Mouse (Mus musculus) liver, embryonic 12.5 days (tissue): ENCODE results near the gene Mgat5. TPM values are rescaled to one million over a fixed set of nuclear protein-coding genes. Genes with fewer than 3 reads are reported as not detected.

Experiments used
- ATAC-seq: fragments of 200-750 bp; cut with Nextera tagmentation; 2 replicates; pipeline ENCODE4 v1.8.0; 2017; ENCODE audit warnings: moderate number of reproducible peaks, mild to moderate bottlenecking, moderate library complexity
- H3K27ac ChIP-seq: fragments of 300-500 bp; sonication (generic); 2 replicates; pipeline ENCODE4 v1.5.1; 2016; ENCODE audit warnings: mild to moderate bottlenecking
- H3K27me3 ChIP-seq: fragments of 300-500 bp; sonication (generic); replicated peaks from 2 replicates; pipeline ENCODE4 v1.6.1; 2016; ENCODE audit warnings: mild to moderate bottlenecking, moderate library complexity
- H3K36me3 ChIP-seq: fragments of 300-500 bp; sonication (generic); 2 replicates; pipeline ENCODE4 v1.6.1; 2016; ENCODE audit warnings: mild to moderate bottlenecking, moderate library complexity
- H3K4me1 ChIP-seq: fragments of 300-500 bp; sonication (generic); 2 replicates; pipeline ENCODE4 v1.6.1; 2016
- H3K4me2 ChIP-seq: fragments of 300-500 bp; sonication (generic); 2 replicates; pipeline ENCODE4 v1.6.1; 2016; ENCODE audit warnings: mild to moderate bottlenecking, moderate library complexity
- H3K4me3 ChIP-seq: fragments of 300-500 bp; sonication (generic); 2 replicates; pipeline ENCODE4 v1.5.1; 2016; ENCODE audit warnings: mild to moderate bottlenecking, moderate library complexity
- H3K9ac ChIP-seq: fragments of 300-500 bp; sonication (generic); 2 replicates; pipeline ENCODE4 v1.6.1; 2016; ENCODE audit warnings: mild to moderate bottlenecking, moderate library complexity
- H3K9me3 ChIP-seq: fragments of 300-500 bp; sonication (generic); replicated peaks from 2 replicates; pipeline ENCODE4 v1.6.1; 2016; ENCODE audit warnings: mild to moderate bottlenecking, moderate library complexity
- WGBS: fragments of 180-500 bp; shearing (Covaris S2); methylation state at CpG from one replicate; pipeline ENCODE4 v1.1.7; 2016; ENCODE audit not compliant: insufficient replicate concordance; 5-methylcytosine and 5-hydroxymethylcytosine counted together
- polyA plus RNA-seq: library from polyadenylated mRNA; unstranded; fragments of >200 nt; fragmentation: Nextera tagmentation; extraction: Ambion mirVana; gene quantifications from 2 replicates; pipeline ENCODE4 v1.2.1, GENCODE M21; 2016

Gene Mgat5
- polyA plus RNA-seq, 1 experiment from 2014 or later, result 1.3 TPM

DNA sequence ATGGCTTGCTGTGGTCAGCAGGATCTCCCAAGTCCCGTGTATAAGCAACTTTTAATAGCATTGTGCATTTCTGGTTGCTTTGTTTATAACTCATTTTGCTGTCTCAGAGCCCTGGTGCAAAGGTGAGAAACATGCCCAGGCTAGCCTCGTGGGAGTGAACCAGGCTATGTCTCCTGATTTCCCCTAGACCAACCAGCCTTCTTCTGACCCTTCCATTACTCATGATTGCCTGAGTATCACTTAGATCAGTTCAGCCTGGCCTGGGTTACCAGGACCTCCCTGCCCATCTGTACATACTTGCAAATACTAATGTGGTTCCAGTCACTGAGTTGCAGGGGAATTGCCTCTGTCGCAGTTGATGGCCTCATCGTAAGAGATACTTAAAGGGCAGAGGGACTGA lies 14.8 kb downstream of the Mgat5 start:
- H3K36me3 ChIP-seq, result no peaks in the 10 kb centered on the region
- H3K4me3 ChIP-seq, result no peak overlapping the region
- H3K27me3 ChIP-seq, result no peaks in the 10 kb centered on the region
- no peak for ATAC-seq
- no peak overlapping the region for H3K27ac ChIP-seq
- peaks cover 12% of the 10 kb centered on the region for H3K4me1 ChIP-seq
- WGBS, result 73% methylated on average over 4 of the region's 4 CpGs
- no peak overlapping the region for H3K4me2 ChIP-seq
- H3K9ac ChIP-seq, result no peak overlapping the region
- H3K9me3 ChIP-seq, result no peaks in the 10 kb centered on the region

DNA sequence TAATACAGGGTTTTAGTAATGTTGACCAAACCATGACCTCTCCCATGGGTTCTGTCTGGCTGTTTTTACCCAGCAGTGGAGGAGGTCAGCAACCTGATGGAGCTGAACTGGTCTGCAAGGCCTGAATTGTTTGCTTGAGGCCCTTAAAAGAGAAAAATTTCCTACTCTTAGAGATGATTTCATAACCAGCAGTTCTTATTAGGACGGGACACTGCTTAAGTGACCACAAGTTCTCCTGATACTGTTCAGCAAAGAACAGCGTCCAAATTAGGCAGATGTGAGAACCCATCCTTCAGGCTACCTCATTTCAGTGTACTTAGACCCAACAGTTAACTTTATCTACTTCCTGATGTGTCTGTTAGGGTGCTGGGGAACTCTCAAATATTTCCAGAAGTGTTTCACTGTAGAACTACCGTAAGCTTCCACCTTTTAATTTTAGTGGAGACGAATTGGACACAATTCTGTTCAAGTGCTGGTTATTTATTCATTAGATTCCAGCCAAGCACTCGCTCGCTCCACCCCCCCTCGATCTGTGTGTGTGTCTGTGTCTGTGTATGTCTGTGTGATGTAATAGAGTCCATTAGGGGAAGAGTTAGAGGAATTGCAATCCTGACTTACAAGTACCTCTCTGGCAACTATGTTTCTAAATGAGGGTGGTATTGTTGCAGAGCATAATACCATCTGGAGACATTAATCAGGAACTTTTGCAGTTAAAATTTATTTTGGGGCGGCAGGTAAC lies 17.4 kb downstream of the Mgat5 start:
- H3K9ac ChIP-seq, result no peak overlapping the region
- ATAC-seq, result no peak
- no peak overlapping the region for H3K4me3 ChIP-seq
- H3K27ac ChIP-seq, result no peak overlapping the region
- peaks cover 6% of the 10 kb centered on the region for H3K4me1 ChIP-seq
- no peaks in the 10 kb centered on the region for H3K9me3 ChIP-seq
- 66% methylated on average over 8 of the region's 8 CpGs for WGBS
- no peaks in the 10 kb centered on the region for H3K36me3 ChIP-seq
- no peaks in the 10 kb centered on the region for H3K27me3 ChIP-seq
- no peak overlapping the region for H3K4me2 ChIP-seq

- H3K9me3 ChIP-seq, result no peaks in the 10 kb centered on the region
- H3K27ac ChIP-seq, result no peak overlapping the region
- H3K4me1 ChIP-seq, result 0 out of 2 replicates have a peak, but pooled peaks cover 3% of the 10 kb centered on the region
- H3K4me3 ChIP-seq, result no peak overlapping the region
- ATAC-seq, result no peak
- H3K27me3 ChIP-seq, result no peaks in the 10 kb centered on the region
- H3K36me3 ChIP-seq, result no peaks in the 10 kb centered on the region
- WGBS, result 78% methylated on average over 5 of the region's 5 CpGs
- H3K4me2 ChIP-seq, result no peak overlapping the region
- no peak overlapping the region for H3K9ac ChIP-seq
These were observed 20.2 kb downstream of the Mgat5 start for GRCm38 (mm10) chr1:127225060-127225459.

GRCm38 (mm10) chr1:127229011-127229410 lies 24.2 kb downstream of the Mgat5 start:
- no peaks in the 10 kb centered on the region for H3K27me3 ChIP-seq
- no peak overlapping the region for H3K9ac ChIP-seq
- no peak overlapping the region for H3K27ac ChIP-seq
- H3K9me3 ChIP-seq, result no peaks in the 10 kb centered on the region
- H3K4me3 ChIP-seq, result no peak overlapping the region
- WGBS, result 66% methylated on average over 2 of the region's 2 CpGs
- H3K4me2 ChIP-seq, result no peak overlapping the region
- no peaks in the 10 kb centered on the region for H3K36me3 ChIP-seq
- H3K4me1 ChIP-seq, result peaks cover 13% of the 10 kb centered on the region; the same call in 1 of the 2 replicates
- no peak for ATAC-seq

DNA sequence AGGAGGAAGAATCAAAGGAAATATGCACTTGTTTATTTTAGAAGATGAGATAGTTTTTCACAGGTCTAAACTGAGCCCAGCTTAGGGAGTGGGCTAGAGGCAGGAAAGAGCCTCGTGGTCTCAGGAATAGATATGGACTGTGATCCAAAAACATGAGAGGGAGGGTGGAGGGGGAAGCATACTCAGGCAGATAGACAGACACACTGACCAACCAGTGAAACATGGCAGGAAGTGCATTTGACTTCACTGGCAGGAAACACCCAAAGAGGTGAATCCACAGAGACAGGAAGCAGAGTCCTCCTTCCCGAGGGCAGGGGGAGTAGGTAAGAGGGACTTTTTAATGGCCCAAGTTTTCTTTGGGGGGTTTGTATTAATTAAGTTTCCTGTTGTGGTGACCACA lies 25.7 kb downstream of the Mgat5 start:
- H3K9me3 ChIP-seq, result no peaks in the 10 kb centered on the region
- H3K27me3 ChIP-seq, result no peaks in the 10 kb centered on the region
- H3K36me3 ChIP-seq, result no peaks in the 10 kb centered on the region
- peak overlapping the region; percentile 28; the same call in 1 of the 2 replicates for H3K4me2 ChIP-seq
- 0 out of 2 replicates have a peak, but pooled peaks have one; percentile 21 for ATAC-seq
- H3K27ac ChIP-seq, result no peak overlapping the region
- H3K4me1 ChIP-seq, result peaks cover 13% of the 10 kb centered on the region; the same call in 1 of the 2 replicates
- H3K9ac ChIP-seq, result no peak overlapping the region
- 8% methylated on average over 2 of the region's 2 CpGs for WGBS
- H3K4me3 ChIP-seq, result no peak overlapping the region

GRCm38 (mm10) chr1:127233191-127233651 lies 28.4 kb downstream of the Mgat5 start:
- H3K4me2 ChIP-seq, result no peak overlapping the region
- no peak overlapping the region for H3K27ac ChIP-seq
- 57% methylated on average over 4 of the region's 4 CpGs for WGBS
- no peaks in the 10 kb centered on the region for H3K36me3 ChIP-seq
- no peak for ATAC-seq
- no peak overlapping the region for H3K4me3 ChIP-seq
- H3K4me1 ChIP-seq, result peaks cover 9% of the 10 kb centered on the region; the same call in 1 of the 2 replicates
- H3K27me3 ChIP-seq, result no peaks in the 10 kb centered on the region
- no peaks in the 10 kb centered on the region for H3K9me3 ChIP-seq
- H3K9ac ChIP-seq, result no peak overlapping the region

DNA sequence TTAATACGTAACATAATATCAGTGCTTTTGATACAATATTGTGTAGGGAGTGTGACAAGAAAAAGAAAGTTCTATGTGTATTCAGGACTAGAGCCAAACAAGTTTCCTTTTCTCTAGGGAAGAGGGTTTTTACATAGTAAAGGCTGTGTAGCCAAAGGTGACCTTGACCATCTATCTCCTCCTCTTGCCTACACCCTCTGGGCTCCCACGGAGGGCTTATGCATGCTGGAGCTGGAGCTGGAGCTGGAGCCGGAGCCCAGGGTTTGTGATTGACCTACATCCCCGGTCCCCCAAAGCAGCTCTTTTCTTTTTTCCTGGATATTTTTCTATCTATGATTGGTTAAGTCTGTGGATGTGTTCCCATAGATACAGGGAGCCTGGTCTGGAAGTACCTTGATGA lies 30.3 kb downstream of the Mgat5 start:
- WGBS, result 87% methylated on average over 4 of the region's 4 CpGs
- no peaks in the 10 kb centered on the region for H3K36me3 ChIP-seq
- H3K4me1 ChIP-seq, result peaks cover 13% of the 10 kb centered on the region; the same call in 1 of the 2 replicates
- no peak overlapping the region for H3K9ac ChIP-seq
- H3K4me3 ChIP-seq, result no peak overlapping the region
- no peak overlapping the region for H3K4me2 ChIP-seq
- no peak for ATAC-seq
- no peak overlapping the region for H3K27ac ChIP-seq
- H3K9me3 ChIP-seq, result no peaks in the 10 kb centered on the region
- no peaks in the 10 kb centered on the region for H3K27me3 ChIP-seq

- Histone ChIP-seq H3K27me3 (no peaks in the 10 kb centered on the region), H3K9ac (no peak overlapping the region), H3K27ac (no peak overlapping the region), H3K4me3 (no peak overlapping the region), H3K36me3 (no peaks in the 10 kb centered on the region), H3K9me3 (no peaks in the 10 kb centered on the region), H3K4me1 (peaks cover 4% of the 10 kb centered on the region), H3K4me2 (no peak overlapping the region)
- no peak for ATAC-seq
- WGBS, result 71% methylated on average over 8 of the region's 8 CpGs
These were observed 31.6 kb downstream of the Mgat5 start for GRCm38 (mm10) chr1:127236396-127236795.

DNA sequence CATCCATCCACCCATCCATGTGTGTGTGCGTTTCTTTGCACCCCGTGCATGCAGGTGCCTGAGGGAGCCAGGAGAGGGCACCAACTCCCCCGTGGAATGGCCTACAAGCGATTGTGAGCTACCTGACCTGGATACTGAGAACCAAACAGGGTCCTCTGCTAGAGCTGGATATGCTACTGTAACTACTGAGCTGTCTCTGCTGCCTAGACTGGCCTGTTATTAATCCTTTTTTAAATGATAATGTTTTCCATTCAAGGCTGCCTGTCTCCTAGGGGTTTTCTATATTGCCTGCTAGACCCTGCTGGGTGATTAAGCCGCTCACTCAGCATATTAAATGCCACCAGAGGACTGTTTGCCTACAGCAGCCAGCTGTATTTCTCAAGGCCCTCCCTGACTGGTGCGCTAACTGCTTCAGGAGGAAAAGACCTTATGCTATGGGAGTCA lies 34.1 kb downstream of the Mgat5 start:
- no peaks in the 10 kb centered on the region for H3K27me3 ChIP-seq
- ATAC-seq, result no peak
- H3K9me3 ChIP-seq, result no peaks in the 10 kb centered on the region
- H3K27ac ChIP-seq, result no peak overlapping the region
- H3K4me2 ChIP-seq, result no peak overlapping the region
- H3K4me1 ChIP-seq, result peaks cover 18% of the 10 kb centered on the region; the same call in 1 of the 2 replicates
- H3K9ac ChIP-seq, result no peak overlapping the region
- H3K4me3 ChIP-seq, result no peak overlapping the region
- 55% methylated on average over 6 of the region's 6 CpGs for WGBS
- H3K36me3 ChIP-seq, result no peaks in the 10 kb centered on the region

- Histone ChIP-seq H3K4me3 (no peak overlapping the region), H3K9me3 (no peaks in the 10 kb centered on the region), H3K9ac (no peak overlapping the region), H3K4me2 (no peak overlapping the region), H3K27ac (no peak overlapping the region), H3K4me1 (peaks cover 21% of the 10 kb centered on the region; the same call in 1 of the 2 replicates), H3K36me3 (no peaks in the 10 kb centered on the region), H3K27me3 (no peaks in the 10 kb centered on the region)
- no peak; the same call in 1 of the 2 replicates for ATAC-seq
- WGBS, result 29% methylated on average over 6 of the region's 6 CpGs
These were observed 35.1 kb downstream of the Mgat5 start for GRCm38 (mm10) chr1:127239914-127240313.

- Histone ChIP-seq H3K4me1 (peaks cover 21% of the 10 kb centered on the region; the same call in 1 of the 2 replicates), H3K36me3 (no peaks in the 10 kb centered on the region), H3K4me2 (peak overlapping the region; percentile 37), H3K27ac (0 out of 2 replicates have a peak overlapping the region, but pooled peaks have one; percentile 20), H3K4me3 (no peak overlapping the region), H3K9ac (no peak overlapping the region), H3K9me3 (no peaks in the 10 kb centered on the region), H3K27me3 (no peaks in the 10 kb centered on the region)
- WGBS, result 53% methylated on average over 15 of the region's 15 CpGs
- ATAC-seq, result no peak
These were observed 37.5 kb downstream of the Mgat5 start for GRCm38 (mm10) chr1:127242151-127242887.
